Mouse (Mus musculus): ENCODE results near the gene Dram1.

Dram1 gene

GRCm38 (mm10) chr10:88284343-88284990 is 94.4 kb downstream of the Dram1 start:
- no peak for DNase-seq (ENCODE audit: low read depth)

GRCm38 (mm10) chr10:88281699-88282098 is 97.2 kb downstream of the Dram1 start:
- DNase-seq (ENCODE audit: low read depth) = no peak

- no peak for DNase-seq (ENCODE audit: low read depth)
Observed at GRCm38 (mm10) chr10:88274045-88274444, 104.8 kb downstream of the Dram1 start.

Data from c-Kit-positive CD71-negative TER-119-negative erythroid progenitor cells, embryonic 14.5 days (primary cell).